Mouse (Mus musculus) testis, adult 2 months (tissue): Measurements from ENCODE around the gene Rpl36al.

ENCODE experiments used
- CTCF ChIP-seq: fragments of 200-500 bp; IDR thresholded peaks from 2 replicates; pipeline ENCODE4 v1.5.1; 2012; ENCODE audit warnings: low read depth, mild to moderate bottlenecking, inconsistent platforms, low read length, moderate library complexity; ENCODE audit not compliant: control insufficient read depth, insufficient read depth, insufficient replicate concordance
- POLR2A ChIP-seq: fragments of 200-500 bp; IDR thresholded peaks from 2 replicates; pipeline ENCODE4 v1.6.1; 2012; ENCODE audit warnings: low read depth, mild to moderate bottlenecking, inconsistent platforms, low read length, moderate library complexity; ENCODE audit not compliant: control insufficient read depth

GRCm38 (mm10) chr12:69186811-69187471, 3.1 kb upstream of the Rpl36al start:
- TF ChIP-seq CTCF: no peak
- TF ChIP-seq POLR2A: no peak
